Mouse (Mus musculus) right cerebral cortex, postnatal 4 days (tissue): ENCODE measurements at regions not wholly inside any gene's neighbourhood (a gene's known extent, or its start where the extent isn't known, plus 50 kb on each side); places are given as distances from the start of the nearest gene placed in this dataset.

ENCODE experiments used
- DNase-seq: peaks from one replicate; pipeline ENCODE4 v3.0.0-alpha.2; 2022

- no peak for DNase-seq
Measured at GRCm38 (mm10) chr14:105495161-105495560, 236.8 kb downstream of the Ndfip2 start.

DNA sequence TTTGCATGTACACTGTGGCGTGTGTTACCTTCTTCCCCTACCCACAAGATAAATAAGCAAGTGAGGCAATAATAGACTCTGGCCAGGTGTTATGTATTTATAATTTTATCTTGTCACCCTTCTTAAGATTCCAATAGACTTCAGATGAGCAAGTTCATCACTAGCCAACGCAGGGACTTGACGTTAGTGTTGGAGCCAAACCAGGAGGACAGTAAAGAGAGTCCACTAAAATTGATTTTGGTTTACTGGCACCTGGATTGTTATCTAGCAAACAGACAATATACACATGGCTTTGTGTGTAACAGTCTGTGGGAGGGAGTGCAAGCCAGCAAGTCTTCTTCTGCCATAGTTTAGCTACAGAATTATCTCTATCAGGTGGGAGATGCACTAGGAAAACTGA is 236.0 kb downstream of the Ndfip2 start:
- no peak for DNase-seq

DNA sequence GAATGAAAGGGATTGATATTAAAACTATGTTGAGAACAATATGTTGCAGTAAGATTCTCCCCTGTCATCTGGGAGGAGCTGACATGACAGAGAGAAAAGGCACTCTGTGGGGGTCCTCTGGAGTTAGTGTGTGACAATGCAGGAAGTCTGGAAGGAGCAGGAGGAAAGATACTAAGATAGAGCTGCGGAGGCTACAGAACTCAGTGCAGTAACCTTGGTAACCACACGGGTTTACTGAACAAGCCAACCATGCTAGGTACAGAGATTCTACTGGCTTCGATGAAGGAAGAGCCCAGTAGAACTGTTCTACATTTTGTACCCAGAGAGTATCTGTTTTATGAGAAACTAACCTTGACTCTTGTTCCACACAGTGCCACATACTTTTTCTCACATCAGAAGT is 231.8 kb downstream of the Ndfip2 start:
- no peak for DNase-seq

- peak; percentile 49 for DNase-seq
Measured at GRCm38 (mm10) chr14:105483352-105484083, 225.1 kb downstream of the Ndfip2 start.

DNA sequence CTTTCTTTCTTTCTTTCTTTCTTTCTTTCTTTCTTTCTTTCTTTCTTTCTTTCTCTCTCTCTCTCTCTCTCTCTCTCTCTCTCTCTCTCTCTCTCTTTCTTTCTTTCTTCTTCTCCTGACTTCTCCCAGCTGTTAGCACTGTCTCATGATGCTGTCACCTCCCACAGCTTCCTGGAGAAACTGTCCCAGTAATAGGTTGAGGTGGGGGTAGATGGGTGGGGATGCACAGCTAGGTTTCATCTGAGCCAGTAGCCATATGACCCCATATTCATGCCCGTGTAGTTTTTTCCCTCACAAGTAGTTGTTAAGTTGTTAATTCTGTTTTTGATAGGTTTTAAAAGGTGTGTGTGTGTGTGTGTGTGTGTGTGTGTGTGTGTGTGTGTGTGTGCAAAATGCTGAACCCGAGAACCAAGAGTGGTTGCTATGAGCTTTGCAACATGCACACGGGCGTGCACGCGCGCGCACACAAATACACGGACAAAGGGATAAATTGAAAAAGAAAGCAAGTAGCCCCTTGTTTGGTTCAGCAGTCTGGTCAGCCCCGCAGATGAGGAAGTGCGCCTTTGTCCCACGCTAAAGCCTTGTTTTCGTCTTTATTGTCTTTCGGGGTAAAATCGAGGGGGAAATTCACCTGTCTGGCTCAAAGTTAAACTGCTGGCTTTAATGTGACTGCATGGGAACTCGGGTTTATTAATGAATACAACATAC is 224.4 kb downstream of the Ndfip2 start:
- DNase-seq: peak; percentile 53

DNA sequence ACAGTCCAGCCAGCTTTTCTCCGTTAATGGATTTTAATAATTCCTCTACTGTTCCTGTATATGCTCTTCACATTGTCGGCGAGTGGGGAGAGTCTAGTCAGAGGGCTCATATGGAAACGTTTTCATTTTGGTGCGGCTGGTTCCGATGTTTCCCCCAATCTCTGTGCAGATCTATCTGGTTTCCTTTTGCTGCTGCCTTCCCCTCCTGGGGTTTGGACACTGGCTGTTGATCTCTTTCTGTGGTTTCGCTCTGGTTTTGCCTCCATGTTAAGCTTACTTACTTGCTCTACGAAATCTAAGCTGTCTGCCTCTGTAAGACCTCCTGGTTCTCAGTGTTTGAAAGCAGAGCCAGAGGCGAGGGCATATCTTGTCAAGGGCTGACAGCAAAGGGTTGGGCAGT is 221.7 kb downstream of the Ndfip2 start:
- no peak for DNase-seq

- peak; percentile 23 for DNase-seq
Measured at GRCm38 (mm10) chr14:105474991-105475553, 216.7 kb downstream of the Ndfip2 start.

- DNase-seq: no peak
Measured at GRCm38 (mm10) chr14:105448919-105449458, 190.6 kb downstream of the Ndfip2 start.

DNA sequence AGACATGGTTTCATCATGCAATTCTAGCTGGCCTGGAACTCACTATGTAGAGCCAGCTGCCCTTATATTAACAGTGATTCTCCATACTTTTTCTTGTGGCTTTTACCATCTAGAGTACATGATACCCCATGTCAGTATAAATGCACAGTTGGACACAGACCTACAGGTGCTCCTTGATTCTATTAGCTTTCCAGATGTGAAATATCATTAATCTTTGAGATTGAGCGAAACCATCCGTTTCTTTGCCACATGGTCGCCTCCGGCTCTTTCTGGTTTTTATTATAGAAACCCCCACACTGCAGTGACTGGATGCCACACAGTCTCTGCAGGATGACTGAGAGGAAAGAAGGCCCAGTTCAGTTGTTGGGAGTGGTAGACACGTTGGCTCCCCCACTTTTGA is 188.7 kb downstream of the Ndfip2 start:
- DNase-seq: no peak

- DNase-seq: no peak
Measured at GRCm38 (mm10) chr14:105435343-105435742, 177.0 kb downstream of the Ndfip2 start.

DNA sequence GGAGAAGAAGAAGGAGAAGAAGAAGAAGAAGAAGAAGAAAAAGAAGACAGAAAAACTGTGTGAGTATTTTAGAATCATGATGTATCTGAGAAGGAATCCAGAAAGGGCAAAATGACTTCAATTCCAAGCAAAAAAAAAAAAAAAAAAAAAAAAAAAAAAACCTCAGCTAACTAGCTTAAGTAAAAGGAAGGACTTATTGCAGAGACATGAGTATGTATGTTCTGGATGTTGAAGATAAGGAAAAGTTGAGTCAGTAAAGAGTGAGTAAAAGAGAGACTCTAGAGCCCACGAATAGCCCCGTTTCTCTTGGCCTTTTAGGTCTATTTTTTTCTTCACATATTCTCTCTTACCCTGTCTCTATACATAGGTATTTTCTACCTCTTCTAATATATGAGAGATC is 175.1 kb downstream of the Ndfip2 start:
- no peak for DNase-seq

GRCm38 (mm10) chr14:105432670-105433069 is 174.3 kb downstream of the Ndfip2 start:
- no peak for DNase-seq

DNA sequence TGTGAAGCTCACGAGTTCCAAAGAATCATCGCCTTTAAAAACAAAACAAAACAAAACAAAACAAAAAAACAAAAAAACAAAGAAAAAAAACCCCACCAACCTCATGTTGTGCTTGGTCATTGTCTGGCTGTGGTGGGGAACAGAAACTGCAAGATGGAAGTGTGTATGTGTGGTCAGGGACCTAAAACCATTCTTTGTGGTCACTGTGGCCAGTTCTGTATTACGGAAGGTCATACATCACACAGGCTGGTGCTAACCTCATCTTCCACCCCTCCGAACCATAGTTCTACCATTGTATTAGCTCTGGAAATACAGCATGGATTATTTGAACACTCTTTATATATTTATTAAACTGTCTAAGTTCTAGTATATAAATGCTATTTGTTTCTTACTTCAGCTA is 173.2 kb downstream of the Ndfip2 start:
- no peak for DNase-seq

- no peak for DNase-seq
Measured at GRCm38 (mm10) chr14:105429664-105430257, 171.4 kb downstream of the Ndfip2 start.

- DNase-seq: peak; percentile 20
Measured at GRCm38 (mm10) chr14:105427474-105427901, 169.1 kb downstream of the Ndfip2 start.

DNA sequence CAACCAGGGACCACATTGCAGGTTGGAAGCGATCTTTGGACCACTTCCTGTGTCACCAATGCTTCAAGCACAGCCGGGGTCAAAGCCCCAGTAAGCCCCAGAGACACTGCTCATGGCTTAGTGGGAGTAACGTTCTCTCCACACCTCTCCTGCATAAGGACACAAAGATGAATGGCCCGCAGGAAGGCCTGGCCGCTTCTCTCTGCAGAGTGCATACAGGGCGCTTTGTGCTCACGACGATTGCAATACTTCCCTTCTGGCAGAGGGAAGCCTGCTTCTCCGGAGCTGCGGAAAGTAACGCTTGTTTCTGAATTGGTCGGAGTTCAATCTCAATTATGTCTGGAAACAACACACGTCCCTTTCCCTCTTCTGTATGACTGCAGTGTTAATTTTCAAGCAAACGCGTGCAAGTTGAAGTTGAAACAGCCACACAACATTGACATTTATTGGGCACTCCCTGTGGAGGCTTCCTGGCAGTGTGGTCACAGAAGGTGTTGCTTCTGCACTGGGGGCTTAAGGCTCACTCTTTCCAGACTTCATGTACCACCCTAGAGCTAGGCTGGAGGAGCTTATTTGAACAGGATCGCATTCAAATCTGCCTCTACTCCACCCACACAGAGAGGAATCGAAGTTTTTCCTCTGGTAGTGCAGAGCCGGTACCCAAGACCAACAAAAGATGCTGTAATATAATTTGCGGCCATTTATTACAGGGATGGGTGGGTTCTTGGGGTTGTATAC is 168.4 kb downstream of the Ndfip2 start:
- peak; percentile 17 for DNase-seq

GRCm38 (mm10) chr14:105417967-105418366 is 159.6 kb downstream of the Ndfip2 start:
- no peak for DNase-seq

DNA sequence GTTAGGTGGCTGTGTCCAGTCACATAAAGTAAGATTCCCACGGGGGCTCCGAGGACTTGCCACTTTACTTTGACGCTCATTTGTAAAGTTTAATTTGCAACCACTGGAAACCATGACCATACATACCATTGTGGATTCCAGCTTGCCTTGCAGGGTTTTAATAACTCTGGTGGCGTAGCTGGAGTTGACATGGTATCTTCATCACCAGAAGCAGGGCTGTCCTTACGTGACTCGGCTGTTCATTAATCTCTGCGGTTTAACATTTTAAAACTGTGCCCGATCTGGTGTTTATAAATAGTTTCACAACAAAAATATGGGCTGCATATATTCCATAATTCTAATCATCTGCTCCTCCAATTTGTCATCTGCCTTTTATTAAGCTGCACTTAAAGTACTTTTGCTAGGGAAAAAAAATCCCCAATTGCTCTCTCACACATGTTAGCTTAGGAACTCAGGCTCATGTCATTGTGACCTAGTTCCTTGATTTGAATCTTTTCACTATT is 159.1 kb downstream of the Ndfip2 start:
- DNase-seq: no peak

DNA sequence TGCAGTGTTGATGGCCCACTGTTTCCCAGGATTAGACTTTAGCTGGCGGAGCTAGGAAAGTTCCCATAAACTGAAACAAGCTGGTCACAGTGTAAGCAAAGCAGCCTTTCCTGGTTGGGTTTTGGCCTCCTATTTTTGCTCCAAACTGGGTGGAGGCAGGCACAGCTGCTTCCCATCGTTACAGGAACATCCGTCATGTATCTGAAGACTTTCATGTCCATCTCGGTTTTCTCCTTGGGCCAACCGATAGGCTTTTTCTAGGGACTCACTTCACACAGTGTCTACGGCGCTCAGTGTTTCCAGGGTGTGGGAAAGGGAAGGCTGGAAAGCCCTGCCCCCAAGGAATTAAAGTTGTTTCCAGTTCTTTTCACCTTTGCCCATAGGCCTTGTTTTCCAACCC is 158.6 kb downstream of the Ndfip2 start:
- DNase-seq: no peak

DNA sequence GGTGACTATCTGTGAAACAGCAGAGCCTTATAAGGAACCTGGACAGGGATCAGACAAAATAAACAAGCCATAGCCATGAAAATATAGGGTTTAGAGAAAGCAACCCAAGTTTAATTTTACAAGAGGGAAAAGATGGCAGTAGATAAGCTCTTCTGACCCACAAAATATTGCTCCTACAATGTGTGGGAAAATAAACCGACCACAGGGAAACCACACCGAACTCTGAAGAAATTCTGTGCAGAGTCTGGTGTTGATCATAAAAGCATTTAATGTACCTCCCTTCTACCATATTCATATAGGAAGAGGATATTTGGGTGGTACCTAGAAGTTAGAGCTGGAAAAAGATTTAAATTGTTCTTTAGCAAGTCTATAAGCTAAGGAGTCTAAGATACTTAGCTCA is 146.3 kb downstream of the Ndfip2 start:
- DNase-seq: no peak

GRCm38 (mm10) chr14:105404241-105404640 is 145.9 kb downstream of the Ndfip2 start:
- DNase-seq: no peak

DNA sequence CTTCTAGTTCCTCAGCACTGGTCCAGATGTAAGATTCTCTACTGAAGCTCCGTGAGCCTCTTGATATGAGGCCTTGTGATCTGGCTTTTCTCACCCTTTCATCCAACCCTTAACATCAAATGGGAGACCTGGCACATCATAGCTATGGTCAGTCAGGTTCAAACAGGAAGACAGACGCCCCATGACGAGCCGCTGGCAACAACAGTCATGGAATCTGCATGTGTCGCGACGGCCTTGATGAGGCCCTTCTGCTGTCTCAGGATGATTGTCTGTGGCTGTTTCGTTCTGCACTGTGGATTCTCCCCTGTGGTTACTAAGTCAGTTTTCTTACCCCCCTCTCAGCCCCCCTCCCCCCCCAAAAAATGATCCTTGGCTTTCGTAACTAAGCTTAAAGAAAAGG is 144.9 kb downstream of the Ndfip2 start:
- no peak for DNase-seq

- no peak for DNase-seq
Measured at GRCm38 (mm10) chr14:105402556-105402955, 144.2 kb downstream of the Ndfip2 start.
